Comparison of ENCODE assay signal across 8 mouse cellular contexts in genomic region chr11:101056885-101057284, GRCm38 (mm10). TPM values are rescaled to one million over a fixed set of nuclear protein-coding genes. Genes with fewer than 3 reads are reported as not detected.
DNase-seq lines count a peak whose midpoint lies in the region; ATAC-seq and TF ChIP-seq lines count a peak whose summit lies in the region.

No protein-coding gene starts in this region.

- no peaks in the 10 kb centered on the region for H3K27me3 ChIP-seq in spleen, adult 2 months (ENCODE audit: control insufficient read depth, insufficient read depth, low read length)
- H3K27me3 ChIP-seq in heart, embryonic 12.5 days (replicated peaks) = no peaks in the 10 kb centered on the region
- H3K27me3 ChIP-seq in liver, postnatal 0 days (ENCODE audit: insufficient read depth, low read length) = no peaks in the 10 kb centered on the region
- no peaks in the 10 kb centered on the region for H3K27me3 ChIP-seq in thymus, adult 2 months (ENCODE audit: control insufficient read depth, insufficient read depth, low read length)

- peak overlapping the region; percentile 41 for H3K9ac ChIP-seq in heart, embryonic 12.5 days
- H3K9ac ChIP-seq in liver, postnatal 0 days (replicated peaks) = no peak overlapping the region

- peaks cover 2% of the 10 kb centered on the region; the same call in 1 of the 2 replicates for H3K4me1 ChIP-seq in spleen, adult 2 months (ENCODE audit: control insufficient read depth, insufficient read depth, insufficient read length)
- H3K4me1 ChIP-seq in heart, embryonic 12.5 days (replicated peaks) = peaks cover 67% of the 10 kb centered on the region
- peaks cover 4% of the 10 kb centered on the region for H3K4me1 ChIP-seq in liver, postnatal 0 days (ENCODE audit: insufficient read depth)
- peaks cover 17% of the 10 kb centered on the region for H3K4me1 ChIP-seq in thymus, adult 2 months (replicated peaks; ENCODE audit: control insufficient read depth, insufficient read depth, low read length)

- TF ChIP-seq POLR2A in spleen, adult 2 months (IDR thresholded peaks at IDR 0.05; ENCODE audit: low read depth, low read length) = no peak
- TF ChIP-seq POLR2A in thymus, adult 2 months (IDR thresholded peaks at IDR 0.05; ENCODE audit: control insufficient read depth, extremely low read depth, insufficient read depth, low read length, poor library complexity) = no peak

- H3K27ac ChIP-seq in spleen, adult 2 months (ENCODE audit: insufficient read depth, low read length) = peak overlapping the region; percentile 0; the same call in 1 of the 2 replicates
- H3K27ac ChIP-seq in heart, embryonic 12.5 days (ENCODE audit: poor library complexity, severe bottlenecking) = peak overlapping the region; percentile 99
- H3K27ac ChIP-seq in liver, postnatal 0 days (ENCODE audit: low read depth) = peak overlapping the region; percentile 34; the same call in 1 of the 2 replicates
- H3K27ac ChIP-seq in thymus, adult 2 months (ENCODE audit: control insufficient read depth, insufficient read depth, low read length) = no peak overlapping the region

- DNase-seq in spleen, adult 2 months (ENCODE audit: low read depth in 1 of 2, low spot score in 2 of 2) = no peak
- DNase-seq in spleen, adult 18-20 months = no peak
- DNase-seq in liver, postnatal 0 days = no peak
- peak; percentile 84 for DNase-seq in yolk sac, embryonic 10.5 days (ENCODE audit: low spot score)
- DNase-seq in spleen, postnatal 10 days (ENCODE audit: low spot score in 2 of 2) = no peak
- no peak for DNase-seq in thymus, adult 2 months
- DNase-seq in embryo, embryonic 11 days = no peak

- H3K9me3 ChIP-seq in heart, embryonic 12.5 days (replicated peaks) = peaks cover 4% of the 10 kb centered on the region
- peaks cover 5% of the 10 kb centered on the region for H3K9me3 ChIP-seq in liver, postnatal 0 days (ENCODE audit: low read length)

- no peak overlapping the region for H3K4me3 ChIP-seq in spleen, adult 2 months (ENCODE audit: extremely low read depth, insufficient read depth, insufficient read length)
- H3K4me3 ChIP-seq in heart, embryonic 12.5 days = no peak overlapping the region
- H3K4me3 ChIP-seq in liver, postnatal 0 days (ENCODE audit: low read depth, low read length) = no peak overlapping the region
- no peak overlapping the region for H3K4me3 ChIP-seq in thymus, adult 2 months (ENCODE audit: control insufficient read depth, insufficient read depth, low read length)

- WGBS in spleen, adult 2 months = 84% methylated on average over 8 of the region's 8 CpGs
- 18% methylated on average over 8 of the region's 8 CpGs for WGBS in heart, embryonic 12.5 days
- 60% methylated on average over 8 of the region's 8 CpGs for WGBS in liver, postnatal 0 days (ENCODE audit: insufficient replicate concordance)
- WGBS in thymus, adult 2 months = 89% methylated on average over 8 of the region's 8 CpGs

- peaks cover 12% of the 10 kb centered on the region for H3K36me3 ChIP-seq in spleen, adult 2 months (ENCODE audit: control insufficient read depth, insufficient read depth, low read length)
- peaks cover 48% of the 10 kb centered on the region for H3K36me3 ChIP-seq in heart, embryonic 12.5 days
- H3K36me3 ChIP-seq in liver, postnatal 0 days (replicated peaks; ENCODE audit: insufficient read depth, low read length) = peaks cover 38% of the 10 kb centered on the region
- H3K36me3 ChIP-seq in thymus, adult 2 months (ENCODE audit: control insufficient read depth, insufficient read depth, low read length) = no peaks in the 10 kb centered on the region

- ATAC-seq in heart, embryonic 12.5 days (ENCODE audit: insufficient number of reproducible peaks, low FRiP score) = peak; percentile 30
- no peak; the same call in 1 of the 2 replicates for ATAC-seq in liver, postnatal 0 days

- TF ChIP-seq EP300 in liver, postnatal 0 days (IDR thresholded peaks at IDR 0.05; ENCODE audit: low read depth) = no peak

- TF ChIP-seq CTCF in spleen, adult 2 months (IDR thresholded peaks at IDR 0.05; ENCODE audit: extremely low read depth, insufficient read depth, insufficient read length, insufficient replicate concordance) = no peak
- no peak for TF ChIP-seq CTCF in liver, postnatal 0 days (IDR thresholded peaks at IDR 0.05; ENCODE audit: low read depth)
- TF ChIP-seq CTCF in thymus, adult 2 months (IDR thresholded peaks at IDR 0.05; ENCODE audit: borderline replicate concordance, control insufficient read depth, extremely low read depth, insufficient read depth, low read length, poor library complexity) = no peak

- H3K4me2 ChIP-seq in heart, embryonic 12.5 days = peak overlapping the region; percentile 11; the same call in 1 of the 2 replicates
- H3K4me2 ChIP-seq in liver, postnatal 0 days (ENCODE audit: low read depth, low read length) = no peak overlapping the region

RNA-seq across cellular contexts. Expression of gene Naglu, which starts 12.9 kb away (rescaled TPM):
- polyA plus RNA-seq in spleen, adult 2 months (2012; rRNA removed) = 28.6 and 34.8 TPM in 2 replicates
- polyA plus RNA-seq in heart, embryonic 12.5 days (2016; fragmentation: Nextera tagmentation; extraction: Ambion mirVana) = 17.5 and 18.1 TPM in 2 replicates
- 19.1 and 19.3 TPM in 2 replicates for polyA plus RNA-seq in liver, postnatal 0 days (2015; fragmentation: Nextera tagmentation; extraction: Ambion mirVana)
- polyA plus RNA-seq in thymus, adult 2 months (2012; rRNA removed) = 24.3 and 25.2 TPM in 2 replicates

RNA-seq across cellular contexts. Expression of gene Hsd17b1, which starts 21.3 kb away (rescaled TPM):
- polyA plus RNA-seq in spleen, adult 2 months (2012; rRNA removed) = 1.2 and 1.3 TPM in 2 replicates
- not detected in 2 replicates for polyA plus RNA-seq in heart, embryonic 12.5 days (2016; fragmentation: Nextera tagmentation; extraction: Ambion mirVana)
- 0.23 and 0.33 TPM in 2 replicates for polyA plus RNA-seq in liver, postnatal 0 days (2015; fragmentation: Nextera tagmentation; extraction: Ambion mirVana)
- 0.40 and 0.93 TPM in 2 replicates for polyA plus RNA-seq in thymus, adult 2 months (2012; rRNA removed)

RNA-seq across cellular contexts. Expression of gene Coasy, which starts 25.5 kb away (rescaled TPM):
- 26.6 and 36.9 TPM in 2 replicates for polyA plus RNA-seq in spleen, adult 2 months (2012; rRNA removed)
- polyA plus RNA-seq in heart, embryonic 12.5 days (2016; fragmentation: Nextera tagmentation; extraction: Ambion mirVana) = 27.2 and 30.4 TPM in 2 replicates
- polyA plus RNA-seq in liver, postnatal 0 days (2015; fragmentation: Nextera tagmentation; extraction: Ambion mirVana) = 38.5 and 42.9 TPM in 2 replicates
- 68.5 and 74.2 TPM in 2 replicates for polyA plus RNA-seq in thymus, adult 2 months (2012; rRNA removed)

RNA-seq across cellular contexts. Expression of gene Mlx, which starts 30.2 kb away (rescaled TPM):
- polyA plus RNA-seq in spleen, adult 2 months (2012; rRNA removed) = 20.3 and 23.9 TPM in 2 replicates
- 36.2 and 37.3 TPM in 2 replicates for polyA plus RNA-seq in heart, embryonic 12.5 days (2016; fragmentation: Nextera tagmentation; extraction: Ambion mirVana)
- 24.1 and 26.1 TPM in 2 replicates for polyA plus RNA-seq in liver, postnatal 0 days (2015; fragmentation: Nextera tagmentation; extraction: Ambion mirVana)
- 79.1 and 110 TPM in 2 replicates for polyA plus RNA-seq in thymus, adult 2 months (2012; rRNA removed)

RNA-seq across cellular contexts. Expression of gene Psmc3ip, which starts 38.4 kb away (rescaled TPM):
- polyA plus RNA-seq in spleen, adult 2 months (2012; rRNA removed) = 0.85 and 0.90 TPM in 2 replicates
- 20.8 and 21.3 TPM in 2 replicates for polyA plus RNA-seq in heart, embryonic 12.5 days (2016; fragmentation: Nextera tagmentation; extraction: Ambion mirVana)
- polyA plus RNA-seq in liver, postnatal 0 days (2015; fragmentation: Nextera tagmentation; extraction: Ambion mirVana) = 8.1 and 8.2 TPM in 2 replicates
- 6.0 and 6.1 TPM in 2 replicates for polyA plus RNA-seq in thymus, adult 2 months (2012; rRNA removed)
